Mouse (Mus musculus) megakaryocyte, embryonic 14.5 days (primary cell): ENCODE results near the gene Stx1b. TPM values are rescaled to one million over a fixed set of nuclear protein-coding genes. Genes with fewer than 3 reads are reported as not detected.

Experiments
- H3K27me3 ChIP-seq: replicated peaks from 2 replicates; pipeline ENCODE3; 2012; ENCODE audit warnings: inconsistent platforms
- H3K36me3 ChIP-seq: replicated peaks from 2 replicates; pipeline ENCODE3; 2012; ENCODE audit warnings: low read length, inconsistent platforms, mixed read lengths
- H3K4me1 ChIP-seq: 2 replicates; pipeline ENCODE4 v1.6.1; 2012; ENCODE audit warnings: inconsistent platforms
- H3K4me3 ChIP-seq: replicated peaks from 2 replicates; pipeline ENCODE3; 2012; ENCODE audit warnings: moderate library complexity, mild to moderate bottlenecking, inconsistent platforms
- H3K9me3 ChIP-seq: 2 replicates; pipeline ENCODE4 v1.6.1; 2012; ENCODE audit warnings: inconsistent platforms
- FLI1 ChIP-seq: IDR thresholded peaks from 2 replicates; pipeline ENCODE4 v1.6.1; 2012; ENCODE audit warnings: low read length, inconsistent platforms, mixed read lengths
- GATA1 ChIP-seq: IDR thresholded peaks from 3 replicates; pipeline ENCODE4 v1.6.1; 2012; ENCODE audit warnings: mixed read lengths, low read length, inconsistent platforms, borderline replicate concordance
- polyA plus RNA-seq: library from polyadenylated mRNA; stranded (reverse); fragments of >175 nt; gene quantifications from 2 replicates; pipeline ENCODE4 v1.2.3, GENCODE M21; 2012; ENCODE audit warnings: low replicate concordance; ENCODE audit not compliant: insufficient read depth

Stx1b gene
- polyA plus RNA-seq, 1 experiment, result 0.02 TPM

- no peaks in the 10 kb centered on the region for H3K36me3 ChIP-seq
- H3K4me3 ChIP-seq, result no peak overlapping the region
- peaks cover 6% of the 10 kb centered on the region for H3K27me3 ChIP-seq
- H3K4me1 ChIP-seq, result peaks cover 48% of the 10 kb centered on the region
- H3K9me3 ChIP-seq, result no peaks in the 10 kb centered on the region
- TF ChIP-seq GATA1, result no peak
- no peak for TF ChIP-seq FLI1
Observed at GRCm38 (mm10) chr7:127817053-127817452, 7.3 kb downstream of the Stx1b start.

GRCm38 (mm10) chr7:127815954-127816821, 8.2 kb downstream of the Stx1b start:
- Histone ChIP-seq H3K4me3 (peak overlapping the region; percentile 30), H3K27me3 (peaks cover 6% of the 10 kb centered on the region), H3K36me3 (no peaks in the 10 kb centered on the region), H3K4me1 (peaks cover 46% of the 10 kb centered on the region), H3K9me3 (no peaks in the 10 kb centered on the region)
- no peak for TF ChIP-seq FLI1

GRCm38 (mm10) chr7:127815116-127815665, 9.2 kb downstream of the Stx1b start:
- H3K27me3 ChIP-seq, result peaks cover 6% of the 10 kb centered on the region
- peaks cover 43% of the 10 kb centered on the region for H3K4me1 ChIP-seq
- no peaks in the 10 kb centered on the region for H3K36me3 ChIP-seq
- H3K4me3 ChIP-seq, result no peak overlapping the region
- H3K9me3 ChIP-seq, result no peaks in the 10 kb centered on the region; the same call in 1 of the 2 replicates
- no peak for TF ChIP-seq GATA1
- TF ChIP-seq FLI1, result no peak

GRCm38 (mm10) chr7:127814241-127814921, 10.0 kb downstream of the Stx1b start:
- Histone ChIP-seq H3K36me3 (no peaks in the 10 kb centered on the region), H3K4me3 (no peak overlapping the region), H3K27me3 (peaks cover 6% of the 10 kb centered on the region), H3K9me3 (no peaks in the 10 kb centered on the region; the same call in 1 of the 2 replicates), H3K4me1 (peaks cover 43% of the 10 kb centered on the region)
- no peak for TF ChIP-seq GATA1
- TF ChIP-seq FLI1, result no peak

- Histone ChIP-seq H3K4me3 (no peak overlapping the region), H3K4me1 (peaks cover 49% of the 10 kb centered on the region), H3K36me3 (no peaks in the 10 kb centered on the region), H3K9me3 (no peaks in the 10 kb centered on the region; the same call in 1 of the 2 replicates), H3K27me3 (peaks cover 6% of the 10 kb centered on the region)
- no peak for TF ChIP-seq FLI1
Observed at GRCm38 (mm10) chr7:127813821-127814220, 10.5 kb downstream of the Stx1b start.

DNA sequence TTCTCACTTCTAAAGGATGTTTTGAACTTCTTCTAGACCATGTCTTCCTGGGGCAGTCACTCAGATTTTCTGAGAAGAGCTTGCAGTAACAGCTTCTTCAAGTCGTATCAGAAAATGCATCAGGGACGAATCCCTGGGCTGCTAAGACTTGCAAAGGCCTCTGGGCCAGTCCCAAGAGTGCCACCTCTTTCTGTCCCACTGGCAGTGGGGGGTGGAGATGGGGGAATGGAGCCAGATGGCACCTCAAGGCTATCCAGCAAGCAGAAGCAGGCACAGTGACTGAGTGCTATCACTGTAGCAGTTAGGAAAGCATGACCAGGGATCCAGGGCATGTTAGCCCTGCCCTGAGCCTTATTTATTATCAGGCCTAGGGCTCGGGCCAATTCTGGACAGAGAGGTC, 12.1 kb downstream of the Stx1b start:
- H3K27me3 ChIP-seq, result peaks cover 4% of the 10 kb centered on the region

DNA sequence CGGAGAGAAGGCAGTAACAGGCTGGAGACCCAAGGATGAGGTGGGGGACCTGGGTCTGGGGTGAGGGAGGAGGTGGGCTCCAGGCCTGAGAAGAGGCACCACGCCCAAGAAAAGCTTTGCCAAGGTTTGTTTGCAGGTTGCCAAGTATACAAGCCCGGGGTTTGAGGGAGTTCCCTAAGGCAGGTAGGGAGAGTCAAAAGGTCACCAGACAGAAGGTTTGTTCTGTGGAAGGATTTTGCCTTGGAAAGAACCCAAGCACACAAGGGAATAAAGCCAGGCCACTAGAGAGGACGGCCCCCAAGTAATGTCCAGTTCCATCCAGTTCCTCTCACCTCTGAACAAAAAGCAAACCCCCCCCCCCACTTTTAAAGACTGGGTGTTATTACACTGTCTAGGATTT, 13.1 kb downstream of the Stx1b start:
- Histone ChIP-seq H3K4me1 (peaks cover 60% of the 10 kb centered on the region), H3K9me3 (no peaks in the 10 kb centered on the region; the same call in 1 of the 2 replicates), H3K4me3 (no peak overlapping the region), H3K36me3 (no peaks in the 10 kb centered on the region), H3K27me3 (peaks cover 4% of the 10 kb centered on the region)
- no peak for TF ChIP-seq FLI1
- TF ChIP-seq GATA1, result no peak

More for the DNA sequence above, 12.1 kb downstream of the Stx1b start:
- H3K9me3 ChIP-seq, result no peaks in the 10 kb centered on the region; the same call in 1 of the 2 replicates
- no peak for TF ChIP-seq GATA1
- no peak for TF ChIP-seq FLI1
- H3K36me3 ChIP-seq, result no peaks in the 10 kb centered on the region
- H3K4me3 ChIP-seq, result no peak overlapping the region
- H3K4me1 ChIP-seq, result peaks cover 55% of the 10 kb centered on the region

DNA sequence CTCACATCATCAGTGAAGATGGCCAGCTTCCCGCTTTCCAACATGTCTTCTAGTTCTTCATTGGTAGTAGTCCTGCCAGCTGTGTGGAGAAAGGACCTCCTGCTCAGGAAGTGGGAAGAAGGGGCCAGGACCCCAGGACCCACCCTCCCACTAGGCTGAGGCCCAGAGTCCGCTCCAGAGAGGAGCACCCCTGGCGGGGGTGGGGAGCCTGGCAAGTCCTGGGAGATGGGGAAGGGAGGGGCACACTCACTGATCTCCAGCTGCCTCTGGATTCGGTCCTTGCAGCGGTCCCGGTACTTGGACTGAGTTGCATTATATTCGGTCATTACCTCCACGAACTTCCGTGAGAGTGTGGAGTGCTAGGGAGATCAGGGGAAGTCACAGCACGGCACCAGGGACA, 13.7 kb downstream of the Stx1b start:
- no peaks in the 10 kb centered on the region; the same call in 1 of the 2 replicates for H3K9me3 ChIP-seq
- H3K4me1 ChIP-seq, result peaks cover 56% of the 10 kb centered on the region
- TF ChIP-seq FLI1 (no peak), GATA1 (no peak)
- H3K27me3 ChIP-seq, result peaks cover 4% of the 10 kb centered on the region
- no peak overlapping the region for H3K4me3 ChIP-seq
- H3K36me3 ChIP-seq, result no peaks in the 10 kb centered on the region

- Histone ChIP-seq H3K36me3 (no peaks in the 10 kb centered on the region), H3K27me3 (no peaks in the 10 kb centered on the region), H3K4me1 (peaks cover 56% of the 10 kb centered on the region), H3K9me3 (no peaks in the 10 kb centered on the region; the same call in 1 of the 2 replicates), H3K4me3 (no peak overlapping the region)
- no peak for TF ChIP-seq GATA1
Observed at GRCm38 (mm10) chr7:127809846-127810245, 14.5 kb downstream of the Stx1b start.

- H3K36me3 ChIP-seq, result peaks cover 7% of the 10 kb centered on the region
- H3K27me3 ChIP-seq, result no peaks in the 10 kb centered on the region
- peaks cover 56% of the 10 kb centered on the region for H3K4me1 ChIP-seq
- no peak for TF ChIP-seq FLI1
- no peak for TF ChIP-seq GATA1
- no peak overlapping the region for H3K4me3 ChIP-seq
- H3K9me3 ChIP-seq, result no peaks in the 10 kb centered on the region; the same call in 1 of the 2 replicates
Observed at GRCm38 (mm10) chr7:127808821-127809220, 15.5 kb downstream of the Stx1b start.
